Mouse (Mus musculus) intestine, embryonic 16.5 days (tissue): ENCODE data around the gene Ddx5. TPM values are rescaled to one million over a fixed set of nuclear protein-coding genes. Genes with fewer than 3 reads are reported as not detected.
"Not testable (repeated sequence)": the region's sequence is repeated elsewhere in the genome, so short reads cannot be mapped to it uniquely, and the experiment has no call there.

Experiments
- ATAC-seq: fragments of 200-750 bp; cut with Nextera tagmentation; 2 replicates; pipeline ENCODE4 v1.8.0; 2017; ENCODE audit warnings: moderate TSS enrichment, moderate library complexity
- H3K27ac ChIP-seq: fragments of 300-500 bp; sonication (generic); 2 replicates; pipeline ENCODE4 v1.5.1; 2014; ENCODE audit warnings: mild to moderate bottlenecking, low read length
- H3K27me3 ChIP-seq: fragments of 300-500 bp; sonication (generic); replicated peaks from 2 replicates; pipeline ENCODE4 v1.6.1; 2014; ENCODE audit warnings: low read length, control low read depth, mixed read lengths; ENCODE audit not compliant: control insufficient read depth, insufficient read depth
- H3K36me3 ChIP-seq: fragments of 300-500 bp; sonication (generic); 2 replicates; pipeline ENCODE4 v1.6.1; 2014; ENCODE audit warnings: low read length, control low read depth; ENCODE audit not compliant: control insufficient read depth, insufficient read depth
- H3K4me1 ChIP-seq: fragments of 300-500 bp; sonication (generic); 2 replicates; pipeline ENCODE4 v1.6.1; 2014; ENCODE audit warnings: low read length, control low read depth, mixed read lengths; ENCODE audit not compliant: control insufficient read depth, insufficient read depth
- H3K4me2 ChIP-seq: fragments of 300-500 bp; sonication (generic); 2 replicates; pipeline ENCODE4 v1.6.1; 2014; ENCODE audit warnings: low read depth, low read length, control low read depth
- H3K4me3 ChIP-seq: fragments of 300-500 bp; sonication (generic); 2 replicates; pipeline ENCODE4 v1.5.1; 2014; ENCODE audit warnings: mild to moderate bottlenecking, low read length
- H3K9ac ChIP-seq: fragments of 300-500 bp; sonication (generic); 2 replicates; pipeline ENCODE4 v1.6.1; 2014; ENCODE audit warnings: low read depth, low read length
- H3K9me3 ChIP-seq: fragments of 300-500 bp; sonication (generic); 2 replicates; pipeline ENCODE4 v1.6.1; 2016; ENCODE audit warnings: low read length, control low read depth; ENCODE audit not compliant: control insufficient read depth
- WGBS: fragments of 180-500 bp; shearing (Covaris S2); extraction: QIAGEN DNeasy Blood & Tissue Kit; methylation state at CpG from one replicate; pipeline ENCODE4 v1.1.7; 2014; 5-methylcytosine and 5-hydroxymethylcytosine counted together
- microRNA-seq: library from miRNA; unstranded; fragments of <30 nt; microRNA quantifications from one replicate; pipeline ENCODE4, GENCODE M21; 2016
- polyA plus RNA-seq: library from polyadenylated mRNA; unstranded; fragments of >200 nt; fragmentation: Nextera tagmentation; extraction: Ambion mirVana; gene quantifications from 2 replicates; pipeline ENCODE4 v1.2.1, GENCODE M21; 2015

Gene Ddx5
- polyA plus RNA-seq, 1 experiment from 2014 or later, result 227 TPM

DNA sequence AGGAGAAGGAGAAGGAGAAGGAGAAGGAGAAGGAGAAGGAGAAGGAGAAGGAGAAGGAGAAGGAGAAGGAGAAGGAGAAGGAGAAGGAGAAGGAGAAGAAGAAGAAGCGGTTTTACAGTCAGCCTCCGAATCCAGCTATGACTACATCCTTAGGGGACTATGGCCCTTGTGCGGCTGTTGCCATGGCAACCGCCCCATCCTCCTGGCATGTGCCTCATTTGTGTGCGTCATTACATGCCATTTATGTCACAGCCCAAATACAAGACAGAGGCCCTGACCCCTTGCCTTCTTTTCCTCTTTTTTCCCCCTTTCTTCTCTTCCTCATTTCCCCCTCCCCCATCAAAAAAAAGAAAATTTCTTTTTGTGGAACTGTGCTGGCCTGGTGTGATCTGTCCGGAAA, 47.8 kb downstream of the Ddx5 start:
- Histone ChIP-seq H3K4me2 (no peak overlapping the region), H3K27me3 (no peaks in the 10 kb centered on the region), H3K4me3 (no peak overlapping the region), H3K36me3 (no peaks in the 10 kb centered on the region), H3K9me3 (no peaks in the 10 kb centered on the region), H3K9ac (no peak overlapping the region), H3K4me1 (no peaks in the 10 kb centered on the region), H3K27ac (no peak overlapping the region)
- ATAC-seq, result no peak
- 62% methylated on average over 6 of the region's 6 CpGs for whole genome bisulfite sequencing

DNA sequence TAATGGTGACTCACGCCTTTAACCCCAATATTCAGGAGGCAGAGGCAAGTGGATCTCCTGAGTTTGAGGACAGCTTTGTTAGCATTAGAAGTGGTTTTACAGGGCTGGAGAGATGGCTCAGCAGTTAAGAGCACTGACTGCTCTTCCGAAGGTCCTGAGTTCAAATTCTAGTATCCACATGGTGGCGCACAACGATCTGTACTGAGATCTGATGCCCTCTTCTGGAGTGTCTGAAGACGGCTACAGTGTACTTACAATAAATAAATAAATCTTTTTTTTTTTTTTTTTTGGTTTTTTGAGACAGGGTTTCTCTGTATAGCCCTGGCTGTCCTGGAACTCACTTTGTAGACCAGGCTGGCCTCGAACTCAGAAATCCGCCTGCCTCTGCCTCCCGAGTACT, 48.3 kb downstream of the Ddx5 start:
- H3K9ac ChIP-seq, H3K27ac ChIP-seq, H3K27me3 ChIP-seq, H3K4me3 ChIP-seq, ATAC-seq, H3K9me3 ChIP-seq, H3K4me2 ChIP-seq, H3K4me1 ChIP-seq, H3K36me3 ChIP-seq: not testable (repeated sequence)
- WGBS, result 94% methylated on average over 7 of the region's 8 CpGs

DNA sequence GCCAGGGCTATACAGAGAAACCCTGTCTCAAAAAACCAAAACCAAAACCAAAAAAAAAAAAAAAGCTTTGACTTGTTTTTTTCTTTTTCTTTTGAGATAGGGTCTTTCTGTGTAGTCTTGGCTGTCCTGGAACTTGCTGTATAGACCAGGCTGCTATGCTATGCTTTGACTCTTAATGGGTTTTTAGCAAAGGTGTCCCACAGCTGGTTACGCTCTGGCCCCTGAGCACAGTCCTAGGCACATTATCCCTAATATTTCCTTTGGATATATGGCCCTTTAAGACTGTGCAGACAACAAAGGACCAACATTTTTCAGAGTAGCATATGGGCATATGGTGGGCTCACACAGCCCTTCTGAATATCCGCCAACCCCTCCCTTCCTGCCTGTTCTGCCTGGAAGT, 49.9 kb downstream of the Ddx5 start:
- no peak for ATAC-seq
- Histone ChIP-seq H3K4me3 (no peak overlapping the region), H3K4me1 (no peaks in the 10 kb centered on the region), H3K4me2 (no peak overlapping the region), H3K27ac (no peak overlapping the region), H3K36me3 (no peaks in the 10 kb centered on the region), H3K9me3 (no peaks in the 10 kb centered on the region), H3K9ac (no peak overlapping the region), H3K27me3 (no peaks in the 10 kb centered on the region)
- WGBS, result 94% methylated on average over 2 of the region's 2 CpGs

DNA sequence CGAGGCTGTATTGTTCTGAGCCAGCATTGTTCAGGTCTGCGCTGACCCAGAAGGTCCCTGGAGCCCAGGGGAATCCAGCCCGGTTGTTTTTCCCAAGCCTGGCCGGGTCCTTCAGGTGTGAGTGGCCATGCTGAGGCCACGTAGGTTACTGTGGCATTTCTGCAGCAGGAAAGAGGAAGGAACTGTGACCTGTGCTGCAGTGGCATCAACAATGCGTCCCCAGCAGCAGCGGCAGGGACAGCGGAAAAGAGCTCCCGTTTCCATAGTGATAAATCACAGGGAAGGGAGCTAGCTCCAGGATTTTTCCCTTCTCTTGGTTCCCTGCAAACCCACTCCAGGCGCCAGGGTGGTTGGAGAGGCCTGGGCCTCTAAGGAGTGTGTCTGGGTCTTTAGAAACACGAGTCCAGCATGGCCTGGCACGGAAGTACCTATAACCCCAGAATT, 51.8 kb downstream of the Ddx5 start:
- no peak overlapping the region for H3K9ac ChIP-seq

DNA sequence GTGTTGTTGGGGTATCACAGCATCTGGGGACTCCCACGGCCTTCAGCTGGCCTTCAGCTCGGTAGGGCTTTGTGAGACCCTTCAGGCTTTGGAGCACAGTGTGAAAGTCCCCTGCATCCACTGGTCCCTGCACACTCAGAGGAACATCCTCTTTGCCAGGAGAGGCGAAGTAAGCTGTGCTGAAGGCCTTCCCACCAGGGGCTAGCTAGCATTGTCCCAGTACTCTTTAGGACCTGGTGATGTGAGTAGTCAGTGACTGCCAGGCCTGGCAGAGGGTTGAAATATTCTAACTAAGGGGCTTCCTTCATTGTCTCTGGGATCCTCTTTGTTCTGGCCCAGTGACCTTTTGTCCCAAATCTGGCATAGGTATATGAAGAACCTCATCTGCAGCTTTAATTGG, 52.4 kb downstream of the Ddx5 start:
- Histone ChIP-seq H3K27me3 (no peaks in the 10 kb centered on the region), H3K4me2 (no peak overlapping the region), H3K9me3 (no peaks in the 10 kb centered on the region), H3K36me3 (no peaks in the 10 kb centered on the region), H3K4me3 (no peak overlapping the region), H3K4me1 (no peaks in the 10 kb centered on the region), H3K9ac (no peak overlapping the region), H3K27ac (0 out of 2 replicates have a peak overlapping the region, but pooled peaks have one; percentile 31)
- ATAC-seq, result no peak
- WGBS, result 67% methylated on average over 3 of the region's 3 CpGs

More for the DNA sequence above, 51.8 kb downstream of the Ddx5 start:
- H3K36me3 ChIP-seq, result no peaks in the 10 kb centered on the region
- no peaks in the 10 kb centered on the region for H3K4me1 ChIP-seq
- WGBS, result 38% methylated on average over 12 of the region's 12 CpGs
- no peak overlapping the region for H3K4me3 ChIP-seq
- 0 out of 2 replicates have a peak overlapping the region, but pooled peaks have one; percentile 31 for H3K27ac ChIP-seq
- no peaks in the 10 kb centered on the region for H3K27me3 ChIP-seq
- no peaks in the 10 kb centered on the region for H3K9me3 ChIP-seq
- ATAC-seq, result peak; percentile 60; the same call in 1 of the 2 replicates
- H3K4me2 ChIP-seq, result no peak overlapping the region

DNA sequence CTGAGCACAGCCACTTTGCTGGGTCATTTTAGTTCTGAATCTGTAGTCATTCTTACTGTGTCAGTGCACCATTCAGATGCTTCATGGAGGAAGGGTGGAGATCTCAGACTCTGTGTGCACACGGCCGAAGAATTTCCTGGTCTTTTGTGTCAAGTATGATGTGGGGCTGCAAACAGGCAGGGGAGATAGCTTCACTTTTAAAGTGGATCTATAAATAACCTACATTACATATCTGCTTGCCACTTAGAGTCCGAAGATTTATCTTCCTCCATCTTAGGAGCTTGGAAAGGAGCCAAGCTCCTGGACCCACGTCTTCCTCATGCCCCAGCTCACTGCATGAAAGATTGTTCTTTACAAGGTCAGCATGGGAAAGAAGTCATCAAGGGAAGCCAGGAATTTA, 58.3 kb downstream of the Ddx5 start:
- Histone ChIP-seq H3K4me3 (no peak overlapping the region), H3K27ac (peak overlapping the region; percentile 33; the same call in 1 of the 2 replicates), H3K27me3 (no peaks in the 10 kb centered on the region), H3K4me1 (peaks cover 13% of the 10 kb centered on the region), H3K9me3 (no peaks in the 10 kb centered on the region), H3K36me3 (no peaks in the 10 kb centered on the region), H3K4me2 (no peak overlapping the region), H3K9ac (no peak overlapping the region)
- 24% methylated on average over 4 of the region's 4 CpGs for WGBS
- ATAC-seq, result peak; percentile 64

Small RNA genes lying within 50 kb of the gene (microRNA-seq; reads per million reads assigned to microRNA genes)
- gene Gm25994 (not detected), gene Mir3064 (4.8 reads per million, percentile 14 among the genes with 10 or more reads in this experiment)

Other genes starting within 250 kb of the Ddx5 start
- gene Tex2, start 175.8 kb downstream of the Ddx5 start, polyA plus RNA-seq, result 11.7 and 14.2 TPM in 2 replicates
- gene Pecam1, start 38.6 kb downstream of the Ddx5 start, polyA plus RNA-seq, result 48.2 and 48.6 TPM in 2 replicates
- 1.6 and 1.7 TPM in 2 replicates for gene Milr1, start 38.0 kb downstream of the Ddx5 start, polyA plus RNA-seq
- 12.6 and 13.7 TPM in 2 replicates for gene Polg2, start 9.6 kb downstream of the Ddx5 start, polyA plus RNA-seq
- gene Cep95, start 67 bp upstream of the Ddx5 start, polyA plus RNA-seq, result 15.4 and 16.3 TPM in 2 replicates
- gene Smurf2, start 131.5 kb upstream of the Ddx5 start, polyA plus RNA-seq, result 8.7 and 9.4 TPM in 2 replicates
- 318 and 375 TPM in 2 replicates for gene Kpna2, start 210.4 kb upstream of the Ddx5 start, polyA plus RNA-seq
- 1.9 and 2.5 TPM in 2 replicates for gene 1810010H24Rik, start 236.5 kb upstream of the Ddx5 start, polyA plus RNA-seq